Comparison of ENCODE assay signal across 8 mouse cellular contexts in the genomic region with DNA sequence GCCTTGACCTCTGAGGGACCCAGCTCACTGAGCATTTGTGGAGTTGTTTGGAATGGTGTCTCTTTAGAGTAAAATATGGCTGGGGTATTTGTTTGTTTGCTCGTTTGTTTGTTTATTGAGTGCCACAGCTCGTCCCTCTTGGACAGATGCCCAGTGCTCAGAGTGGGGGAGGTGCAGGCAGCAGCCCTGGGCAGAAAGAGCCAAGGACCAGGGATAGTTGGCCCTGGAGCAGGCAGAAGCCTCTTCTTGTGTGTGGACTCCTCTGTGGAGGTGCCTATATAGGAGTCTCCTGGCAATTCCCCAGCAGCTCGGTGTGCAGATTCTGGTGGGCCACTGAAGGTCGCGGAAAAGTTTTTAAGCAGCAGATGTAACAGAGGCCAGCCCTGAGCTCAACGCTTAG.
A peak's percentile ranks its signal among the peaks of the same experiment; 100 is the strongest.
DNase-seq lines count a peak whose midpoint lies in the region; ATAC-seq and TF ChIP-seq lines count a peak whose summit lies in the region.

No protein-coding gene starts in this region.

- H3K27me3 ChIP-seq in embryonic facial prominence, embryonic 11.5 days (ENCODE audit: control insufficient read depth, insufficient read depth, low read length) = 0 out of 2 replicates have a peak, but pooled peaks cover 2% of the 10 kb centered on the region
- H3K27me3 ChIP-seq in embryonic facial prominence, embryonic 10.5 days (replicated peaks; ENCODE audit: low read depth, poor library complexity, severe bottlenecking) = peaks cover 44% of the 10 kb centered on the region
- no peaks in the 10 kb centered on the region; the same call in 1 of the 2 replicates for H3K27me3 ChIP-seq in forebrain, embryonic 16.5 days (replicated peaks; ENCODE audit: control insufficient read depth, insufficient read depth, low read length)
- H3K27me3 ChIP-seq in limb, embryonic 14.5 days (ENCODE audit: control insufficient read depth, insufficient read depth, low read length) = peaks cover 12% of the 10 kb centered on the region

- DNase-seq in embryonic facial prominence, embryonic 11.5 days (ENCODE audit: low spot score) = no peak
- no peak for DNase-seq in embryonic facial prominence, embryonic 10.5 days (ENCODE audit: low spot score)
- peak; percentile 77 for DNase-seq in brain, adult 2 months (ENCODE audit: low read depth, low spot score)
- peak; percentile 59 for DNase-seq in kidney, adult 11 months
- no peak for DNase-seq in limb, embryonic 14.5 days (ENCODE audit: low spot score)
- DNase-seq in retina, adult 2 months (ENCODE audit: low read depth, low spot score) = peak; percentile 42
- DNase-seq in spleen, adult 18-20 months = no peak

- no peak overlapping the region for H3K4me3 ChIP-seq in embryonic facial prominence, embryonic 11.5 days (ENCODE audit: low read depth, low read length)
- H3K4me3 ChIP-seq in embryonic facial prominence, embryonic 10.5 days = no peak overlapping the region
- peak overlapping the region; percentile 70 for H3K4me3 ChIP-seq in forebrain, embryonic 16.5 days (replicated peaks; ENCODE audit: low read length)
- H3K4me3 ChIP-seq in limb, embryonic 14.5 days (replicated peaks; ENCODE audit: low read length) = peak overlapping the region; percentile 62

- TF ChIP-seq POLR2A in limb, embryonic 14.5 days (IDR thresholded peaks at IDR 0.05; ENCODE audit: borderline replicate concordance, extremely low read depth, insufficient read depth, insufficient read length) = no peak

- H3K4me2 ChIP-seq in embryonic facial prominence, embryonic 11.5 days (ENCODE audit: low read depth, low read length) = peak overlapping the region; percentile 7; the same call in 1 of the 2 replicates
- peak overlapping the region; percentile 100 for H3K4me2 ChIP-seq in forebrain, embryonic 16.5 days (ENCODE audit: low read length)
- H3K4me2 ChIP-seq in limb, embryonic 14.5 days (replicated peaks; ENCODE audit: low read depth, low read length, severe bottlenecking) = peak overlapping the region; percentile 100

- H3K9me3 ChIP-seq in embryonic facial prominence, embryonic 11.5 days (replicated peaks; ENCODE audit: control insufficient read depth, low read length) = no peaks in the 10 kb centered on the region
- H3K9me3 ChIP-seq in embryonic facial prominence, embryonic 10.5 days = no peaks in the 10 kb centered on the region
- no peaks in the 10 kb centered on the region for H3K9me3 ChIP-seq in forebrain, embryonic 16.5 days (ENCODE audit: control insufficient read depth, low read length)
- H3K9me3 ChIP-seq in limb, embryonic 14.5 days (ENCODE audit: control insufficient read depth, low read length) = no peaks in the 10 kb centered on the region

- peaks cover 3% of the 10 kb centered on the region; the same call in 1 of the 2 replicates for H3K4me1 ChIP-seq in embryonic facial prominence, embryonic 11.5 days (ENCODE audit: control insufficient read depth, insufficient read depth, low read length)
- peaks cover 23% of the 10 kb centered on the region for H3K4me1 ChIP-seq in embryonic facial prominence, embryonic 10.5 days
- peaks cover 28% of the 10 kb centered on the region for H3K4me1 ChIP-seq in forebrain, embryonic 16.5 days (replicated peaks; ENCODE audit: control insufficient read depth, insufficient read depth, low read length)
- H3K4me1 ChIP-seq in limb, embryonic 14.5 days (ENCODE audit: control insufficient read depth, insufficient read depth, low read length) = peaks cover 4% of the 10 kb centered on the region; the same call in 1 of the 2 replicates

- ATAC-seq in embryonic facial prominence, embryonic 11.5 days (replicated peaks; ENCODE audit: insufficient number of reproducible peaks, low FRiP score, low TSS enrichment, low read depth) = no peak
- ATAC-seq in forebrain, embryonic 16.5 days = peak; percentile 41; the same call in 1 of the 2 replicates
- no peak for ATAC-seq in limb, embryonic 14.5 days (ENCODE audit: low FRiP score, low read depth)

- no peaks in the 10 kb centered on the region for H3K36me3 ChIP-seq in embryonic facial prominence, embryonic 11.5 days (replicated peaks; ENCODE audit: control insufficient read depth, insufficient read depth, low read depth, low read length)
- H3K36me3 ChIP-seq in embryonic facial prominence, embryonic 10.5 days (replicated peaks) = no peaks in the 10 kb centered on the region
- H3K36me3 ChIP-seq in forebrain, embryonic 16.5 days (ENCODE audit: control insufficient read depth, insufficient read depth) = no peaks in the 10 kb centered on the region
- no peaks in the 10 kb centered on the region for H3K36me3 ChIP-seq in limb, embryonic 14.5 days (ENCODE audit: control insufficient read depth, insufficient read depth, low read length)

- WGBS in embryonic facial prominence, embryonic 11.5 days = 28% methylated on average over 6 of the region's 6 CpGs
- 30% methylated on average over 6 of the region's 6 CpGs for WGBS in embryonic facial prominence, embryonic 10.5 days
- WGBS in forebrain, embryonic 16.5 days = 16% methylated on average over 6 of the region's 6 CpGs
- WGBS in limb, embryonic 14.5 days = 11% methylated on average over 6 of the region's 6 CpGs

- H3K9ac ChIP-seq in embryonic facial prominence, embryonic 11.5 days (replicated peaks; ENCODE audit: low read length) = no peak overlapping the region
- peak overlapping the region; percentile 74; the same call in 1 of the 2 replicates for H3K9ac ChIP-seq in forebrain, embryonic 16.5 days (replicated peaks; ENCODE audit: low read depth, low read length)
- no peak overlapping the region for H3K9ac ChIP-seq in limb, embryonic 14.5 days (ENCODE audit: low read depth, low read length, severe bottlenecking)

- H3K27ac ChIP-seq in embryonic facial prominence, embryonic 11.5 days (replicated peaks; ENCODE audit: low read depth, low read length) = no peak overlapping the region
- no peak overlapping the region for H3K27ac ChIP-seq in embryonic facial prominence, embryonic 10.5 days (replicated peaks)
- no peak overlapping the region for H3K27ac ChIP-seq in forebrain, embryonic 16.5 days (ENCODE audit: low read length)
- no peak overlapping the region for H3K27ac ChIP-seq in limb, embryonic 14.5 days (replicated peaks; ENCODE audit: low read depth, low read length)

Comparison
In these comparisons a context has a peak if more than half of its experiments do, and no peak if none do; other contexts are left out.
1. DNase-seq: peak in brain, adult 2 months (single experiment), kidney, adult 11 months (single experiment) and retina, adult 2 months (single experiment); none in embryonic facial prominence, embryonic 11.5 days (single experiment), embryonic facial prominence, embryonic 10.5 days (single experiment), limb, embryonic 14.5 days (single experiment) and spleen, adult 18-20 months (0 of 2).
2. H3K4me2 ChIP-seq: peak in every context shown above with its lines; median percentile 100 in forebrain, embryonic 16.5 days; 100 in limb, embryonic 14.5 days; 7 in embryonic facial prominence, embryonic 11.5 days.
3. H3K4me3 ChIP-seq: peak in forebrain, embryonic 16.5 days (single experiment) and limb, embryonic 14.5 days (single experiment); none in embryonic facial prominence, embryonic 11.5 days (single experiment) and embryonic facial prominence, embryonic 10.5 days (single experiment).